Mouse (Mus musculus) midbrain, postnatal 0 days (tissue): ENCODE results near the gene Akap8. TPM values are rescaled to one million over a fixed set of nuclear protein-coding genes. Genes with fewer than 3 reads are reported as not detected.

Experiments
- ATAC-seq: fragments of 200-750 bp; cut with Nextera tagmentation; 2 replicates; pipeline ENCODE4 v1.8.0; 2017; ENCODE audit warnings: moderate number of reproducible peaks, mild to moderate bottlenecking, moderate TSS enrichment, moderate library complexity; ENCODE audit not compliant: low FRiP score
- DNase-seq: peaks from one replicate; pipeline ENCODE4 v3.0.0-alpha.2; 2015; ENCODE audit warnings: low spot score
- H3K27ac ChIP-seq: fragments of 300-500 bp; sonication (generic); 2 replicates; pipeline ENCODE4 v1.5.1; 2014; ENCODE audit warnings: low read depth, mild to moderate bottlenecking, low read length, mixed read lengths
- H3K27me3 ChIP-seq: fragments of 300-500 bp; sonication (generic); 2 replicates; pipeline ENCODE4 v1.6.1; 2014; ENCODE audit warnings: low read length, control low read depth, mixed read lengths; ENCODE audit not compliant: insufficient read depth
- H3K36me3 ChIP-seq: fragments of 300-500 bp; sonication (generic); 2 replicates; pipeline ENCODE4 v1.6.1; 2014; ENCODE audit warnings: low read length, control low read depth, mixed read lengths; ENCODE audit not compliant: insufficient read depth
- H3K4me1 ChIP-seq: fragments of 300-500 bp; sonication (generic); 2 replicates; pipeline ENCODE4 v1.6.1; 2014; ENCODE audit warnings: mild to moderate bottlenecking, control low read depth, antibody characterized with exemption, low read length, mixed read lengths; ENCODE audit not compliant: insufficient read depth
- H3K4me2 ChIP-seq: fragments of 300-500 bp; sonication (generic); 2 replicates; pipeline ENCODE4 v1.6.1; 2014; ENCODE audit warnings: low read depth, mild to moderate bottlenecking, low read length, mixed read lengths; ENCODE audit not compliant: poor library complexity, severe bottlenecking
- H3K4me3 ChIP-seq: fragments of 300-500 bp; sonication (generic); 2 replicates; pipeline ENCODE4 v1.5.1; 2014; ENCODE audit warnings: low read depth, mild to moderate bottlenecking, low read length, moderate library complexity
- H3K9ac ChIP-seq: fragments of 300-500 bp; sonication (generic); replicated peaks from 2 replicates; pipeline ENCODE4 v1.6.1; 2014; ENCODE audit warnings: mild to moderate bottlenecking, low read length, moderate library complexity, mixed read lengths; ENCODE audit not compliant: poor library complexity, severe bottlenecking
- H3K9me3 ChIP-seq: fragments of 300-500 bp; sonication (generic); 2 replicates; pipeline ENCODE4 v1.6.1; 2016; ENCODE audit warnings: low read length, control low read depth
- CTCF ChIP-seq: IDR thresholded peaks from 2 replicates; pipeline ENCODE4 v1.5.1; 2016; ENCODE audit warnings: antibody characterized with exemption, mild to moderate bottlenecking
- WGBS: fragments of 180-500 bp; shearing (Covaris S2); extraction: QIAGEN DNeasy Blood & Tissue Kit; methylation state at CpG from one replicate; pipeline ENCODE4 v1.1.7; 2014; 5-methylcytosine and 5-hydroxymethylcytosine counted together
- polyA plus RNA-seq: library from polyadenylated mRNA; unstranded; fragments of >200 nt; fragmentation: Nextera tagmentation; extraction: Ambion mirVana; gene quantifications from 2 replicates; pipeline ENCODE4 v1.2.1, GENCODE M21; 2015
- total RNA-seq: library from RNA; depleted of rRNA; stranded (reverse); fragments of >200 nt; gene quantifications from 2 replicates; pipeline ENCODE4 v1.2.3, GENCODE M21; 2014

Akap8 gene
- total and polyA plus RNA-seq, 2 experiments from 2014 or later, result 81.1 to 131 TPM

GRCm38 (mm10) chr17:32315560-32315959, 5.5 kb downstream of the Akap8 start:
- Histone ChIP-seq H3K36me3 (peaks cover 71% of the 10 kb centered on the region), H3K4me3 (no peak overlapping the region), H3K27me3 (no peaks in the 10 kb centered on the region), H3K27ac (no peak overlapping the region), H3K9me3 (no peaks in the 10 kb centered on the region), H3K4me2 (no peak overlapping the region), H3K9ac (no peak overlapping the region), H3K4me1 (no peaks in the 10 kb centered on the region; the same call in 1 of the 2 replicates)
- no peak for TF ChIP-seq CTCF
- DNase-seq, result no peak
- 94% methylated on average over 5 of the region's 5 CpGs for WGBS
- ATAC-seq, result no peak

GRCm38 (mm10) chr17:32313892-32314291, 7.1 kb downstream of the Akap8 start:
- ATAC-seq, result no peak
- no peak overlapping the region for H3K9ac ChIP-seq
- H3K27me3 ChIP-seq, result no peaks in the 10 kb centered on the region
- no peak for TF ChIP-seq CTCF
- no peaks in the 10 kb centered on the region; the same call in 1 of the 2 replicates for H3K4me1 ChIP-seq
- H3K27ac ChIP-seq, result no peak overlapping the region
- WGBS, result 84% methylated on average over 5 of the region's 5 CpGs
- no peak overlapping the region for H3K4me2 ChIP-seq
- H3K4me3 ChIP-seq, result no peak overlapping the region
- H3K9me3 ChIP-seq, result no peaks in the 10 kb centered on the region
- no peak for DNase-seq
- H3K36me3 ChIP-seq, result peaks cover 88% of the 10 kb centered on the region

GRCm38 (mm10) chr17:32312801-32313200, 8.2 kb downstream of the Akap8 start:
- 96% methylated on average over 8 of the region's 8 CpGs for WGBS

GRCm38 (mm10) chr17:32307963-32308362, 13.1 kb downstream of the Akap8 start:
- Histone ChIP-seq H3K9ac (no peak overlapping the region), H3K9me3 (no peaks in the 10 kb centered on the region), H3K4me1 (no peaks in the 10 kb centered on the region), H3K36me3 (peaks cover 81% of the 10 kb centered on the region), H3K4me2 (no peak overlapping the region), H3K27me3 (no peaks in the 10 kb centered on the region), H3K4me3 (no peak overlapping the region), H3K27ac (no peak overlapping the region)
- 95% methylated on average over 4 of the region's 4 CpGs for WGBS
- DNase-seq (no peak), ATAC-seq (no peak)
- TF ChIP-seq CTCF, result no peak

More at GRCm38 (mm10) chr17:32312801-32313200, 8.2 kb downstream of the Akap8 start:
- TF ChIP-seq CTCF, result no peak
- ATAC-seq, result no peak
- Histone ChIP-seq H3K27me3 (no peaks in the 10 kb centered on the region), H3K4me1 (no peaks in the 10 kb centered on the region), H3K4me3 (no peak overlapping the region), H3K9ac (no peak overlapping the region), H3K27ac (no peak overlapping the region), H3K36me3 (peaks cover 97% of the 10 kb centered on the region), H3K4me2 (no peak overlapping the region), H3K9me3 (no peaks in the 10 kb centered on the region)
- no peak for DNase-seq

- WGBS, result 96% methylated on average over 1 of the region's 1 CpGs
- ATAC-seq (no peak), DNase-seq (no peak)
- H3K4me3 ChIP-seq, result no peak overlapping the region
- TF ChIP-seq CTCF, result peak; percentile 28; the same call in 1 of the 2 replicates
- H3K4me2 ChIP-seq, result no peak overlapping the region
- no peak overlapping the region for H3K27ac ChIP-seq
- no peaks in the 10 kb centered on the region for H3K9me3 ChIP-seq
- H3K27me3 ChIP-seq, result no peaks in the 10 kb centered on the region
- H3K36me3 ChIP-seq, result no peaks in the 10 kb centered on the region
- H3K9ac ChIP-seq, result no peak overlapping the region
- H3K4me1 ChIP-seq, result no peaks in the 10 kb centered on the region
Measured at GRCm38 (mm10) chr17:32298125-32298524, 22.9 kb downstream of the Akap8 start.

GRCm38 (mm10) chr17:32295901-32296300, 25.1 kb downstream of the Akap8 start:
- Histone ChIP-seq H3K9me3 (no peaks in the 10 kb centered on the region), H3K4me2 (no peak overlapping the region), H3K27ac (no peak overlapping the region), H3K4me3 (no peak overlapping the region), H3K4me1 (no peaks in the 10 kb centered on the region), H3K9ac (no peak overlapping the region), H3K36me3 (no peaks in the 10 kb centered on the region), H3K27me3 (no peaks in the 10 kb centered on the region)
- DNase-seq (no peak), ATAC-seq (no peak)
- no peak for TF ChIP-seq CTCF
- 95% methylated on average over 2 of the region's 2 CpGs for WGBS
